In genomic region chr6:146738889-146739288, GRCm38 (mm10) we compare ENCODE assay signal across 14 mouse cellular contexts. TPM values are rescaled to one million over a fixed set of nuclear protein-coding genes. Genes with fewer than 3 reads are reported as not detected.
A peak's percentile ranks its signal among the peaks of the same experiment; 100 is the strongest.
DNase-seq lines count a peak whose midpoint lies in the region; ATAC-seq and TF ChIP-seq lines count a peak whose summit lies in the region.
"Had no signal": no experiment of that assay in that cellular context is flagged by ENCODE, and none has a peak within 500 bp of the region (broad histone marks: within the 10 kb centered on the region; RNA-seq: fewer than 3 reads in every experiment).

No protein-coding gene starts in this region.

- DNase-seq in forebrain, embryonic 14.5 days (ENCODE audit: low spot score) = peak; percentile 60
- no peak for DNase-seq in forebrain, embryonic 11.5 days (ENCODE audit: low spot score)
- peak; percentile 17 for DNase-seq in kidney, adult 2 months
- no peak for DNase-seq in kidney, postnatal 10 days
- peak; percentile 80 for DNase-seq in brain, adult 2 months (ENCODE audit: low read depth, low spot score)
- DNase-seq in layer of hippocampus, adult 8-10 months (ENCODE audit: low spot score in 2 of 2) = no peak
- no peak for DNase-seq in embryo, embryonic 9.5 days (ENCODE audit: extremely low spot score)
- DNase-seq: thymus, postnatal 36 days had no signal

- H3K27me3 ChIP-seq in forebrain, embryonic 14.5 days (replicated peaks; ENCODE audit: control insufficient read depth, insufficient read depth, low read length) = no peaks in the 10 kb centered on the region
- no peaks in the 10 kb centered on the region for H3K27me3 ChIP-seq in forebrain, embryonic 11.5 days (ENCODE audit: control insufficient read depth, insufficient read depth, low read length)
- H3K27me3 ChIP-seq in kidney, adult 2 months (replicated peaks; ENCODE audit: control insufficient read depth, insufficient read depth, low read length) = no peaks in the 10 kb centered on the region
- H3K27me3 ChIP-seq in heart, embryonic 15.5 days = no peaks in the 10 kb centered on the region
- H3K27me3 ChIP-seq: embryonic facial prominence, embryonic 12.5 days; Patski had no signal

- no peak overlapping the region for H3K4me3 ChIP-seq in forebrain, embryonic 14.5 days (ENCODE audit: low read depth, low read length)
- no peak overlapping the region for H3K4me3 ChIP-seq in forebrain, embryonic 11.5 days (ENCODE audit: low read depth, low read length)
- no peak overlapping the region for H3K4me3 ChIP-seq in kidney, adult 2 months (ENCODE audit: insufficient read depth, low read depth, low read length)
- no peak overlapping the region for H3K4me3 ChIP-seq in heart, embryonic 15.5 days
- H3K4me3 ChIP-seq: embryonic facial prominence, embryonic 12.5 days; limb, embryonic 10.5 days had no signal

- H3K9ac ChIP-seq in forebrain, embryonic 14.5 days (ENCODE audit: low read length) = no peak overlapping the region
- H3K9ac ChIP-seq in forebrain, embryonic 11.5 days (ENCODE audit: low read length) = no peak overlapping the region
- H3K9ac ChIP-seq in heart, embryonic 15.5 days = no peak overlapping the region
- H3K9ac ChIP-seq: embryonic facial prominence, embryonic 12.5 days had no signal

- H3K4me1 ChIP-seq in forebrain, embryonic 14.5 days (ENCODE audit: control insufficient read depth, insufficient read depth, low read length) = no peaks in the 10 kb centered on the region
- H3K4me1 ChIP-seq in forebrain, embryonic 11.5 days (replicated peaks; ENCODE audit: control insufficient read depth, insufficient read depth, low read length) = no peaks in the 10 kb centered on the region
- peaks cover 3% of the 10 kb centered on the region for H3K4me1 ChIP-seq in kidney, adult 2 months (ENCODE audit: control insufficient read depth, insufficient read depth, low read length)
- peaks cover 37% of the 10 kb centered on the region for H3K4me1 ChIP-seq in heart, embryonic 15.5 days (replicated peaks)

- TF ChIP-seq CTCF in kidney, adult 2 months (conservative IDR thresholded peaks at IDR 0.05; ENCODE audit: insufficient read depth, insufficient read length, low read depth, low read length) = no peak

- H3K27ac ChIP-seq in forebrain, embryonic 14.5 days (ENCODE audit: low read depth, low read length) = no peak overlapping the region
- no peak overlapping the region for H3K27ac ChIP-seq in forebrain, embryonic 11.5 days (ENCODE audit: low read depth, low read length)
- no peak overlapping the region for H3K27ac ChIP-seq in kidney, adult 2 months (ENCODE audit: insufficient read depth, low read depth, low read length)
- H3K27ac ChIP-seq in heart, embryonic 15.5 days = peak overlapping the region; percentile 78
- H3K27ac ChIP-seq: embryonic facial prominence, embryonic 12.5 days; limb, embryonic 10.5 days had no signal

- peak; percentile 32; the same call in 1 of the 2 replicates for ATAC-seq in forebrain, embryonic 14.5 days
- ATAC-seq in forebrain, embryonic 11.5 days (replicated peaks; ENCODE audit: low FRiP score) = no peak
- no peak for ATAC-seq in heart, embryonic 15.5 days (replicated peaks; ENCODE audit: insufficient number of reproducible peaks, insufficient read depth, low FRiP score, low read depth)
- ATAC-seq: inflammation-experienced regulatory T-cells, adult 6 months; lung, postnatal 0 days; Patski had no signal

- no peak for TF ChIP-seq POLR2A in kidney, adult 2 months (IDR thresholded peaks at IDR 0.05; ENCODE audit: low read depth, low read length)

- WGBS in forebrain, embryonic 14.5 days = 83% methylated on average over 1 of the region's 1 CpGs
- 84% methylated on average over 1 of the region's 1 CpGs for WGBS in forebrain, embryonic 11.5 days
- 71% methylated on average over 1 of the region's 1 CpGs for WGBS in kidney, adult 2 months
- 48% methylated on average over 1 of the region's 1 CpGs for WGBS in heart, embryonic 15.5 days

- no peak overlapping the region for H3K4me2 ChIP-seq in forebrain, embryonic 14.5 days (ENCODE audit: low read length)
- no peak overlapping the region for H3K4me2 ChIP-seq in forebrain, embryonic 11.5 days (ENCODE audit: low read depth, low read length, severe bottlenecking)
- H3K4me2 ChIP-seq in heart, embryonic 15.5 days = no peak overlapping the region
- H3K4me2 ChIP-seq: embryonic facial prominence, embryonic 12.5 days had no signal

- no peaks in the 10 kb centered on the region for H3K36me3 ChIP-seq in forebrain, embryonic 14.5 days (ENCODE audit: control insufficient read depth, insufficient read depth, low read length)
- H3K36me3 ChIP-seq in forebrain, embryonic 11.5 days (ENCODE audit: control insufficient read depth, insufficient read depth, low read length) = no peaks in the 10 kb centered on the region
- H3K36me3 ChIP-seq in kidney, adult 2 months (ENCODE audit: control insufficient read depth, insufficient read depth, low read length) = no peaks in the 10 kb centered on the region
- no peaks in the 10 kb centered on the region for H3K36me3 ChIP-seq in heart, embryonic 15.5 days
- H3K36me3 ChIP-seq: embryonic facial prominence, embryonic 12.5 days; limb, embryonic 10.5 days had no signal

- H3K9me3 ChIP-seq in forebrain, embryonic 14.5 days (replicated peaks; ENCODE audit: control insufficient read depth, low read length) = no peaks in the 10 kb centered on the region
- H3K9me3 ChIP-seq in forebrain, embryonic 11.5 days (ENCODE audit: control insufficient read depth, low read length) = no peaks in the 10 kb centered on the region
- H3K9me3 ChIP-seq in heart, embryonic 15.5 days (replicated peaks) = no peaks in the 10 kb centered on the region
- H3K9me3 ChIP-seq: embryonic facial prominence, embryonic 12.5 days; limb, embryonic 10.5 days had no signal

RNA-seq across cellular contexts. Expression of gene Stk38l, which starts 14.1 kb away (rescaled TPM):
- 13.5 and 14.9 TPM in 2 replicates for polyA plus RNA-seq in forebrain, embryonic 14.5 days (2014; fragmentation: Nextera tagmentation; extraction: Ambion mirVana)
- 17.7 and 19.0 TPM in 2 replicates for polyA plus RNA-seq in forebrain, embryonic 11.5 days (2014; fragmentation: Nextera tagmentation; extraction: Ambion mirVana)
- 3.9 and 4.3 TPM in 2 replicates for polyA plus RNA-seq in kidney, adult 2 months (2012; rRNA removed)
- 28.5 and 32.0 TPM in 2 replicates for polyA plus RNA-seq in heart, embryonic 15.5 days (2015; fragmentation: Nextera tagmentation; extraction: Ambion mirVana)
- 10 to 100 TPM; 23.6 to 29.2 (median 24.9) TPM for total RNA-seq in layer of hippocampus, adult 8-10 months (2022)

RNA-seq across cellular contexts. Expression of gene Arntl2, which starts 57.0 kb away (rescaled TPM):
- polyA plus RNA-seq in forebrain, embryonic 14.5 days (2014; fragmentation: Nextera tagmentation; extraction: Ambion mirVana) = 0.59 and 1.0 TPM in 2 replicates
- 0.86 and 1.3 TPM in 2 replicates for polyA plus RNA-seq in forebrain, embryonic 11.5 days (2014; fragmentation: Nextera tagmentation; extraction: Ambion mirVana)
- 3.3 and 4.1 TPM in 2 replicates for polyA plus RNA-seq in kidney, adult 2 months (2012; rRNA removed)
- 2.6 and 3.3 TPM in 2 replicates for polyA plus RNA-seq in heart, embryonic 15.5 days (2015; fragmentation: Nextera tagmentation; extraction: Ambion mirVana)
- 10 to 100 TPM in 2 of 4 experiments, 1 to 10 TPM in 2; 8.9 to 16.6 (median 11.0) TPM for total RNA-seq in layer of hippocampus, adult 8-10 months (2022)

Comparison
In these comparisons a context has a peak if more than half of its experiments do, and no peak if none do; other contexts are left out.
1. DNase-seq: peak in forebrain, embryonic 14.5 days (single experiment), kidney, adult 2 months (single experiment) and brain, adult 2 months (single experiment); none in forebrain, embryonic 11.5 days (single experiment), kidney, postnatal 10 days (single experiment), layer of hippocampus, adult 8-10 months (0 of 2) and embryo, embryonic 9.5 days (single experiment).